Mouse (Mus musculus): ENCODE data around the gene Bpifa1.
"Not testable (repeated sequence)": the region's sequence is repeated elsewhere in the genome, so short reads cannot be mapped to it uniquely, and the experiment has no call there.

The Bpifa1 gene

DNA sequence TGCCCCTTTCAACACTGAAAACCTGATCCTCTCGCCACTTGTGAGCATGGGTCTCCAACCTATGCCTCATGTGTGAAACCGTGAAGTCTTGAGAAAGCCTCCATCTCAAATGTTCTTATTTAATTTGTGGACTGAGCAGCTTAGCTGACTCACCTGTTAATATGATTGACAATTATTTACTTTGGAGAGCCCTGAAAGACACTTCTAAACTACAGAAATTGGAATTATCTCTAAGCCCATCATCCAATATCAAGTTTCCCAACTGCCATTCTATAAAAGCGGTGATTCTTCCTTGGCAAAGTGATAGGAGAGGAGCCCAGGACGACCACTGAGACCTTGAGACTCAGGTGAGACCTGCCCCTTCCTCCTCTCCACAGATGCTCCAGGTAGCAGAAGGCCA, at the start of gene Bpifa1:
Gene Bpifa1 (plus strand): TSS at position 301 of the 400 bp plus-strand sequence.
- no peak for DNase-seq (ENCODE audit: low spot score in 2 of 2)

DNA sequence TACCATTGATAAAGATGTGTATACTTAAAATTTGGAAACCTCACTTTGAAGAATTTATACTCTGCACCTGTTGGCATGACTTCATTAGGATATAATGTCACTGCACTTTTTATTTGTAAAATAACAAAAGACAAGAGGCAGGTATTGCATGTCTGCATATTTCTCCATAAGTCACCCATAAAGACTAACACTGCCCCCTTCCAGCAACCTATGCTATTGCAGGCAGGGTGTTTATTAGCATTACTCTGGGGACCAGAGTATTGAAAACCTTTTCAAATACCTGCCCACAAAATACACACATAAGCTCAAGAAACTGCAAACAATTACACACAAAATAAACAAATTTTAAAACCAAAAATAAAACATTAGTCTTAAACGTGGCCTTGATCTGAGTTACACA, 44.9 kb upstream of the Bpifa1 start:
- DNase-seq (ENCODE audit: low spot score in 2 of 2), result no peak

DNA sequence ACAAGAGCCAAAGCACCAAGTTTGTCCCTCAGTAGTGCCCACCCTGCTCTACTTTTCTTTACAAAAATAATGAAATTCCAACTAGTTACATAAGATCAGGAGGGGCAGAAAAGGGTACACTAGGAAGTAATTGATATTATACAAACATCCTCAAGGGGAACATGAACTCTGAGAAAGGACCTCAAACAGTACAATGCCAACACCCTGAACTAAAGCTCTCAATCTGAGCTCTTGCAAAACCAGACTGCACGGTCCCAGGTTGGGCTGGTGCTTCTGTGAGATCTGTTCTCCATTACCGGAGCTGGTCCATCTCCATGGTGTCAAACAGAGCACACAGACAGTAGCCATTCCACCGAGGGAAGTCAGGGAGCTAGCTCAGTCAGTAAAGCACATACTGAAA, 25.3 kb upstream of the Bpifa1 start:
- DNase-seq (ENCODE audit: low spot score in 2 of 2), result no peak

DNA sequence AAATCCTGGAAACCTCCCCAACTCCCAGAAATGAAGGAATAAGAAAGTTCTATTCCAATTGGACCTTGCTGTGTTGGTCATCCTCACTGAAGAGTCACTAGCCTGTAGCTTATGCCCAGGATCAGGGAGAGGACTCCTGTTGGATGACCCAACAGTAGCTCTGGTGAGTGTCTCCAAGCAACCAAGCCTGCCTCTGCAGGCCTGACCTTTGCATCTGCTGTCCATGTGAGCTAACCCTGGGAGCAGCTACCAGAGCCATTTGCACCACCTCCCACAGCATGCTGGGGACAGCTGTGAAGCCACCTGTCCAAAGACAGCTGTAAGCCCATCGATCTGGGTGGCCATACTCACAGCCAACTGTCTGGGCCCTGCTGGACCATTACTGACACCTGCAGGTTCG, 12.6 kb upstream of the Bpifa1 start, which contains the start of gene Bpifa3:
Gene Bpifa3 (plus strand): TSS at position 217 of the 400 bp plus-strand sequence.
- no peak for DNase-seq (ENCODE audit: low spot score in 2 of 2)

DNA sequence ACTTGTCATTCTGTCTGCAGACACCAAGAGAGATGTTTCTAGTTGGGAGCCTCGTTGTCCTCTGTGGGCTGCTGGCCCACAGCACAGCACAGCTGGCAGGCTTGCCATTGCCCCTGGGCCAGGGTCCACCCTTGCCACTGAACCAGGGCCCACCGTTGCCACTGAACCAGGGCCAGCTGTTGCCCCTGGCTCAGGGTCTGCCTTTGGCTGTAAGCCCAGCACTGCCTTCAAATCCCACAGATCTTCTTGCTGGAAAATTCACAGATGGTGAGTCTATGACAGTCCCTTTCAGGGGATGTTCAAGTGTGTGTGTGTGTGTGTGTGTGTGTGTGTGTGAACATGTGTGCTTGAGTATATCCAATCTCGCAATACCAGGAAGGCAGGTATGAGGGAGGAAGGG, 1.1 kb downstream of the Bpifa1 start:
- DNase-seq (ENCODE audit: low spot score in 2 of 2), result peak; percentile 8 to 17

DNA sequence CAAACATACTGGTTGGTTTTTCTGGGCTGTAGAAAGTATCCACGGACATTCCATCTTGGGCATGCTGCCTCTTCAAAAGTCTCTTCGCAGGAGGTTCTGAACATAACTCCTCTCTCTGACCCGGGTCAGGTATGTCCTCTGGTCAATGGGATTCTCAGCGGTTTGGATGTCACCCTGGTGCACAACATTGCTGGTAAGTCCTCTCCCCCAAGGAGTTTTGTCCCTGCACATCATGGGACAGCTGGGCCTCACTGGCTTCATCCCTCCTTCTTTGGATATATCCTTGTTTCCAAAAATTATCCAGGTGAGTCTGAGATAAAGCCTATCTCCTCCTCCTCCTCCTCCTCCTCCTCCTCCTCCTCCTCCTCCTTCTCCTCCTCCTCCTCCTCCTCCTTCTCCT, 4.8 kb downstream of the Bpifa1 start:
- DNase-seq (ENCODE audit: low spot score in 2 of 2), result no peak

DNA sequence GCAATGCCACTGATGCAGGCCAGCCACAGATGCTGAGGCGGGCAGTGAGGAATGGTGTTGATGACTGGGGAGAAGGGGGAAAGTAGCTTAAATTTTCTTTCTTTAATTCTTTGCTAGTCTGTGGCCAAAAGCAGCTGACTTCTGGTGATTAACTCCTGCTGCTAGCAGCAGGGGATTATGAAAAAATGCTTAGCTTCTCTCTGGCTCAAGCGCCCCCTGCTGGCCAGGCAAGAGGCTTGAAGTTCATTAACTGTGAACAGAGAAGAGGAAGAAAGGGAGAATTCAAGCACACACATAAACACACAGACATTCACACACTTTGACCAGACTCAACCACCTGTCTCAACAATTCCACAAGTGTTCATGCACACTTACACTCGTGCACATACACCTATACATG, 15.8 kb downstream of the Bpifa1 start:
- DNase-seq (ENCODE audit: low spot score in 2 of 2), result peak in 1 of 2 experiments; percentile 12

DNA sequence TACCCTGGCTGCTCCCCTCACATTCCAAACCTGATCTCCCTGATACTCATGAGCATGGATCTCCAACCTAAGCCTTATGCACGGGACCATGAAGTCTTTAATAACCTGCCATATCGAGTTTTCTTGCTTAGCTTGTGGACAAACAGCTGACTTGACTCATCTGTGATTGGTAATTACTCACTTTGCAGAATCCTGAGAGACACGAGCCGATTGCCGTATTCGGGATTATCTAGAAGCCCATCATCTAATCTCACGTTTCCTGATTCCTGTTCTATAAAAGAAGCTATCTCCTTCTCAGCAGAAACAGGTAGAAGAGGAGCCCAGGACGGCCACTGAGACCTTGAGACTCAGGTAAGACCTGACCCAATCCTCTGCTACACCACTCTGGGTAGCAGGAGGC, 19.6 kb downstream of the Bpifa1 start, which contains the start of gene Bpifa5:
Gene Bpifa5 (plus strand): TSS at position 301 of the 400 bp plus-strand sequence.
- no peak for DNase-seq (ENCODE audit: low spot score in 2 of 2)

DNA sequence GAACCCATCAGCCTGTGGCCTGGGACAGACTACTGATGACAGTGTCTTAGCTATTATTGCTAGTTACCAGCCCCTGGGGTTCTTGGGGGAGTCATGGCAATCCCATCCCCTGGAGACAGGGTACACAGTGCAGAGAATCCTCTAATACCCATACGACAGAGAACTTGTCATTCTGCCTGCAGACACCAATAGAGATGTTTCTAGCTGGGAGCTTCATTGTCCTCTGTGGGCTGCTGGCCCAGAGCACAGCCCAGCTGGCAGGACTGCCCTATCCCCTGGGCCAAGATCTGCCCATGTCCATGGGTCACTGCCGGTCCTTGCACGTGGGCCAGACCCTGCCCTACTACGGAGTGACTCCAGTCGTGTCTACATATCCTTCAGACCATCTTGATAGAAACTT, 20.6 kb downstream of the Bpifa1 start:
- DNase-seq (ENCODE audit: low spot score in 2 of 2), result no peak

DNA sequence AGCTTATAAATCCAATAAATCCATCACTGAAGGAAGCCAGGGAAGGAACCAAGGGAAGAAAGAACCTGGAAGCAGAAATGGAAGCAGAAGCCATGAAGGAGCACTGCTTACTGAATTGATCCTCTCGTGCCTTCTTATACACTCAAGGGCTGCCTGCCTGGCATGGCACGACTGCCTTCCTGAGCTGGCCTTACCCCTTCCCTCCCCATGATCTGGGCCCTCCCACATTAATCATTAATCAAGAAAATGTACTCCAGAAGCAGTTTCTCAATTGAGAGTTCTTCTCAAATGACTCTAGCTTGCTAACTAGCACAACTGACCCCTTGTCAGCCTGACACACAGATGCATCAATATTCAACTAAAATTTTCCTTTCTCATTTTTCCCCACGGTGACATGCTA, 26.5 kb downstream of the Bpifa1 start:
- no peak for DNase-seq (ENCODE audit: low spot score in 2 of 2)

DNA sequence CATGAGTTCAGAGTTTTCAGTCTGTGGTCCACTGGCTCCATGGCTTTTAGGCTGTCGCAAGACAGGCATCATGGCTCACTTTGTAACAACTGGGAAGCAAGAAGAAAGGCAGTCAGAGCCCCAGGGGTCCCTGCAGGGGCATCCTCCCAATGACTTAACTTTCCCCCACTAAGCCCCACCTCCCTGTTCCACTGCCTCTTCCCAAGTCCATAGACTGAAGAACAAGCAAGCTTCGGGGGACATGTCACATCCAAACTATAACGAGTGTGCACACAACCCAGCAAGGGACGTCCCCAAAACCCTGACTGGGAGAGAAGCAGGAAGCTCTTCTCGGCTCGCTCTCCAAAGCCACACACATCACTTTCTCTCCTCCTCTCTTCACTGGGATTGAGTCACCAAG, 28.9 kb downstream of the Bpifa1 start:
- DNase-seq (ENCODE audit: low spot score in 2 of 2), result no peak

DNA sequence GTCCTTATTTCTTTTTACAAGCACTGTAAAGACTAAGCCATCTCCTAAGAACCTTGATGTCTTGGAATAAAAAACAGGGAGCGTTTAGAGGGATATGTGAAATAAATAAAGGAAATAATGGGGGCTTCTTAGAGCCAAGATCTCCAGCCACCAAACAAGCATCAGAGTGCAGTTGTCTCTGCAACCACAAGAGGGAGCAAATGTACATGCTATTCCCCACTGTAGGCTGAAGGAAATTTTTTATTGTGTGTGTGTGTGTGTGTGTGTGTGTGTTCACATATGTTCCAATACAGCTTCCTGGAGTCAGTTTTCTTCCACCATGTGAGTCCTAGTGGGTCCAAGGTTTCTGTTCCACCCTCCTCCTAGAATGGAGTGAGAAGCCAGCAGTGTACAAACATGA, 30.6 kb downstream of the Bpifa1 start:
- DNase-seq (ENCODE audit: low spot score in 2 of 2), result peak in 1 of 2 experiments; percentile 13

DNA sequence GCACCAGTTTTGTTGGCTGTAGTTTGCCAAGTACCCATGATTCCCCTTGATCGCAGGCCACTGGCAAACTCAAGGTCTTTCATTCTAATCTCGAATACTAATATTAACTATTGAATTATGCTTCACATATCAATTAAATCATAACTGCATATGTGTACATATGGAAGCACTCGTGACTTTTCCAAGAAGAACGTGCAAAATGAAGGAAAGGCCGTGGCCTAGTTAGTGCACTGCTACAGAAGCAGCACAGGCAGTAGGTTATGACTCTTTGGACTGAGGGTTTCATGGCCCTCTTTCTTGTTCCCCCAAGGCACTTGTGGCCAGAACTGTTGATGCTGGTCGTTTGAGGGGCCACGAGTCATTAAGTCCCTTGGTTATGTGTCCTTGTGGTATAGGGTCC, 39.2 kb downstream of the Bpifa1 start:
- not testable (repeated sequence) for DNase-seq (ENCODE audit: low spot score in 2 of 2)

DNA sequence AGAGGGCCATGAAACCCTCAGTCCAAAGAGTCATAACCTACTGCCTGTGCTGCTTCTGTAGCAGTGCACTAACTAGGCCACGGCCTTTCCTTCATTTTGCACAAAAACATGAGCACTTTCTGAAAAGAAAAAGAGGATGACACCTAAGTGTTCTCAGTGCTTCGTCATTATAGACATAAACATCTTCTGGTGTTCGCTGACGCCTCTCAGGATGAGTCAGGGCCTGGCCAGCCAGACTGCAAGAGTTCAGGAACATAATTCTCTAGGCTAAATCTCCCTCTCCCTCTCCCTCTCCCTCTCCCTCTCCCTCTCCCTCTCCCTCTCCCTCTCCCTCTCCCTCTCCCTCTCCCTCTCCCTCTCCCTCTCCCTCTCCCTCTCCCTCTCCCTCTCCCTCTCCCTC, 40.4 kb downstream of the Bpifa1 start:
- not testable (repeated sequence) for DNase-seq (ENCODE audit: low spot score in 2 of 2)

DNA sequence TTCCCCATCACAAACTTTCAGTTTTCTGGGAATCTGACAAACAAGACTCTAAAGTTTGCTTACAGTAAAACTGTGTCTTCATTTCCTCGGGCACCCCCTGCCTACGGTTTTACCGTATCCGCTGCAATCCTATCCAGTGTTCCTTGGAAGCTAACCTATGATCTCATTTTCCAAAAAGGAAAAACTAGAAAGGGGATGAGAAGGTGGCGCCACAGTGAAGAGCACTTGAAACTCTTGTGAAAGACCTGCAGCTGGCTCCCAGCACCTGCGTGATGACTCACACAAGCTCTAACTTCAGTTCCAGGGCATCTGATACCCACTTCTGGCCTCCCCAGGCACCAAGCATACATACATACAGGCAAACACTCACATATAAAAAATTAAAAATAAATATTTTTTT, 42.6 kb downstream of the Bpifa1 start:
- DNase-seq (ENCODE audit: low spot score in 2 of 2), result no peak

DNA sequence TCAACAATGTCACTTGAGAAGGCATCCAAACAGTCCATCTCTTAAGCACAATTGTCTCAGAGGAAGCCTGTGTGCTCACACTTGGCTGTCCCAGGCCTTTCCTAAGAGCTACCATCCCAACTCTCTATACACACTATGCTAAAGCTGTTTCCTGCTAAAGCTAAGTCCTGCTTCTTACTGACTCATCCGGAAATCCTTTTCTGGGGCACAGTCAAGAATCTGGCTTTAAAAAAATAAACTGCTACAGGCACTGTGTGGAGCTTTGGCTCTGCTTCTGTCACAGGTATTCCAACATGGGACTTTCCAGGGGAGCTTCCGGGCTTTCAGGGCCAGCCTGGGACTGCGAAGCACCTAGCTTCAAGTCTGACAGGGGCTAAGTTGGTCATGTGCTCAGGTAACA, 43.1 kb downstream of the Bpifa1 start:
- no peak for DNase-seq (ENCODE audit: low spot score in 2 of 2)

DNA sequence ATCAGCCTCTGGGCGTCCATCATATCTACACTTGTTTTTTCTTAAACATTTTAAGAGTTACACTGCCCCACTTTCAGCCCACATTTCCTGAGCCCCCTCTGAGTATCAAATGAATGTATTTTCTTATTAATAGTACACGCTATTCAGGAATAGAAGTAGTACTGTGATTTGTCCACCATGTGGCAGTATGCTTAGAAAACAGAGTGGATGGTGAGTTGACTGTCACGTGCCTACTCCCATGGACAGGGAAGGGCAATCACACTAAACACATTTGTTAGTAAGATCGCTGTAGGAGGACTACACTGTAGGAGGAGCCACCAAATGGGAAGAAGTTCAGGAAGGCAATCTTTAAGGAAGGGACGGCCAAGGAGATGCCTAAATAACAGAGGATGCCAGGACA, 44.8 kb downstream of the Bpifa1 start:
- no peak for DNase-seq (ENCODE audit: low spot score in 2 of 2)

DNA sequence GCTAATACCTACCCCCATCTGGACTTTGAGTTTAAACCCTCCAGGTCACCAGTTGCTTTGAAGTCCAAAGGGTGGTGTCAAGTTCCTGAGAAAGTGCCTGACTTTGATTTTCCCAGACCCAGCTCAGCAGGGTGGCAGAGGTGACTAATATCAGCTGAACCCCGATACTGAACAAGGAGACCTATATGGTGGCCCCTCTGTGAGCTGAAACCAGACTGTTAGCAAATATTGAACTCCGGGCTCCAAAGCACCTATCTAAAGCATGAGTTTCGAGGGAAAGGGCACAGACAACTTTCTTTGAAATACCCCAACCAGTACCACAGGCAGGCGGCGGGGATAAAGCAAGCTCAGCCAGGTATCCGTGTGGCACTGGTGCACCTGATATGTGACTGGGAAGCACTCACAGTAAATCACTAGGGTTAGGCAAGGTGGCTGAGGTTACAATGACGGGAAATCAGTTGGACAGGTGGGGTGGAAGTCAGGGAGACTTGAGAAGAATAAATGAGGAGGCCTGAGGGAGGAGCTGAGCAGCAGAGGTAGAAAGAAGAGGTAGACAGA, 47.3 kb downstream of the Bpifa1 start:
- DNase-seq (ENCODE audit: low spot score in 2 of 2), result no peak

DNA sequence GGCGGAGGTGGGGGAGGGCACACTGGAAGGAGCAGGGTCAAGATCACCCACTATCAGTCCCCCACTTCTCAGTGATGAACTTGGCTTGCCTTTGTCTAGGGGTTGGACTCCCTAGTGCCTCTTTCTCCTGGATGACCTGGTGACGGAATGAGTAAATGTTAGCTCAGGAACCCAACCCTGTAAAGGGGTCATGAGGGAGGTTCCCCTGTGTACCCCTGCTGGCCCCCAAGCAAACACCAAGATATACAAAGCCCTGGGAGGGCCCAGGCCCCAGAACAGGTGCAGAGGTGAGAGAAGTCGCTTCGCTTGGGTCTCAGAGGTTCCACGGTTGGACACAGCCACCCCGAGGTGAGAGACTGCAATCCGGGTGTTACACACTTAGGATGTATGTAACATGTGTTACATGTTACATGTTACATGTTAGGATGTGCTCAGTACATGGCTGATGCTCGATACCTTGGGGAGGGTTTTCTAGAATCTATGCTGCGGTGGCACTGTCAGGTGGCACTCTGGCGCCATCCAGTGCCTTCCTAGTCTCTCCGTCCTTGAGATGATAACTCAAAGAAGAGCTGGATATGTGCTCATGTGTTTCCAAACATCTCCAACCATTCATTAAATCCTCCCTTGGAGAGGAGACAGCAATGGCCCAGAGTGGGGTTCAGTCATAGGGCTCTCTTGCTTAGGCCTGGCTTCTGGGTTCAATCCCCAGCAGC, 48.0 kb downstream of the Bpifa1 start, which contains the start of gene Bpifb1:
Gene Bpifb1 (plus strand): TSS at position 273 of the 713 bp plus-strand sequence.
- DNase-seq (ENCODE audit: low spot score in 2 of 2), result no peak

DNA sequence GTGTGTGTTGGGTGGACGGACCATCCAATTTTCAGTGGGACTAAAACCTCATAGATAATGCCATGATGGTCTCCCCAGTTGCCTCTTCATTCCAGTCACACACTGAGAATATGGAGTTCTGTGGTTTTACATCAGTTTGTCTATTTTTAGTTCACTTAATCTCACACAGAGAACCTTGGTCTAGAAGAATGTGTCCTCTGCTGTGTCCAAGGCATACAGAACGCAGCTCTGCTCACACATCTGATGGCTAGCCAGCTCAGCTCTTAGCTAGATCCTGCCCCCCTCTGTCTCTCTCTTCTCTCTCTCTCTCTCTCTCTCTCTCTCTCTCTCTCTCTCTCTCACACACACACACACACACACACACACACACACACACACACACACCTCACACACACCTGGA, 49.5 kb downstream of the Bpifa1 start:
- DNase-seq (ENCODE audit: low spot score in 2 of 2), result no peak

DNA sequence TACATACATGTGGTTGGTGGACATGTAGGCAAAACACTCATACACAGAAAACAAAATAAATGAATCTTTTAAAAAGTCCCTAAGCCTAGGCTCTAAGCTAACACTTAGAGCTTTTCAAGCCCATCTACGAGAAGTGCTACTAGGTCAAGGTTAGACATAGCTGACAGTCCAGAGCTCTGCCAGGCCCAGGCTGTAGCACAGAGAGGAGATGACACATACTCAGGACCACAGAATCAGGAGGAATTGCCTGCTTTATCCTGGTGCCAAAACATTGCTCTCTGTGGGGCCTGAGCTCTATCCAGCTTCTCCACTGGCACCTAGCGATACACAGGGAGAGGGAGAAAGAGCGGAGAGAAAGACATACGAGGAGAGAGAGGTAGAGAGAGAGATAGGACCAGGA, 50.4 kb downstream of the Bpifa1 start:
- no peak for DNase-seq (ENCODE audit: low spot score in 2 of 2)

DNA sequence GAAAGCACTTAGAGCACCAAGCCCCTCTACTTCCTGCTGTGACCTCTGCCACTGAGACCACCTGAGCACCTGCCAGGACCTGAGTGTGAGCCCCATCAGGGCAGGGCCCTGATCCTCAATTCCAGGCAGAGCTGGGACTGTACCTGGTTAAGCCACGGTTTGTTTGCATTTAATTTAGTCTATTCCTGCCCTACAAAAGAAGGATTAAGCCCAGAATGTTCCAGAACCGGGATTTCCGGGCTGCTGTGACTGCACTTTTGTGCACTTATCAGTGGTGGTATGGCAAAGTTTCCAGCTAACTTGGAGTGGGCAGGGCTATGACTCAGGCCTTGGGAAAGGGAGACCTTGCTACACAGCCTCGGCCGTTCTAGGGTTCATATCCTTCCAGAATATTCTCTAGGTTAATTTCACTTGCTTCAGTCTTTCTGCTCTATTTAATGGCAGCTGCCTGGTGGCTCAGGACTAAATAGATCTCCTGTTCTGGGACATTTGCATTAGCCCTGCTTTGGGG, 51.4 kb downstream of the Bpifa1 start:
- no peak for DNase-seq (ENCODE audit: low spot score in 2 of 2)

DNA sequence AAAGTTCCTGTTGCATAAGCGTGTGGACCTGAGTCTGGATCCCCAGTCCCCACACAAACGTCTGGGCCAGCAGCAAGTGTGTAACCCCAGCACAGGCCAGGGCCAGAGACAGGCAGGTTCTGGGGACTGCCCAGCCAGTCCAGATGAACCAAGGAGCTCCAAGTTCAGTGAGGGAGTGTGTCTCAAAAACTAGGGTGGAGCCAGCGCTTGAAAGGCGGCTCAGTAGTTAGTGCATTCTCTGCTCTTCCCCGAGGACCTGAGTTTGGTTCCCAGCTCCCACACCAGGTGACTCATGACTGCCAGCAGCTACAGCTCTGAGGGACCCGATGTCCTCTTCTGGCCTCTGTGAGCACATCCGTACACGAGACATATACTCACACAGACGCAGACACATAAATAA, 54.4 kb downstream of the Bpifa1 start:
- no peak for DNase-seq (ENCODE audit: low spot score in 2 of 2)
